Mouse (Mus musculus) CH12.LX (cell line): ENCODE measurements around the gene Ccdc148. TPM values are rescaled to one million over a fixed set of nuclear protein-coding genes. Genes with fewer than 3 reads are reported as not detected.

Source experiments
- DNase-seq: peaks from one replicate; pipeline ENCODE4 v3.0.0-alpha.2; 2013; ENCODE audit errors: extremely low read depth
- H3K27ac ChIP-seq: 2 replicates; pipeline ENCODE4 v1.5.1; 2012; ENCODE audit warnings: low read depth, mild to moderate bottlenecking, control low read depth, moderate library complexity; ENCODE audit not compliant: insufficient read depth
- H3K27me3 ChIP-seq: replicated peaks from 2 replicates; pipeline ENCODE3; 2012; ENCODE audit warnings: inconsistent platforms
- H3K36me3 ChIP-seq, 2 experiments: replicated peaks in 1 of 2; 2 replicates each; pipeline versions ENCODE3 to v1.6.1; 2012; ENCODE audit warnings: inconsistent platforms in 1 of 2, low read length in 1 of 2, mild to moderate bottlenecking in 1 of 2, mixed read lengths in 1 of 2, moderate library complexity in 1 of 2; ENCODE audit not compliant: control insufficient read depth in 1 of 2, insufficient read depth in 1 of 2
- H3K4me1 ChIP-seq, 2 experiments: 2 replicates each; pipeline ENCODE4 v1.6.1; 2012; ENCODE audit warnings: inconsistent platforms in 1 of 2, moderate library complexity in 1 of 2; ENCODE audit not compliant: insufficient read depth in 2 of 2, control insufficient read depth in 1 of 2
- H3K4me2 ChIP-seq: 2 replicates; pipeline ENCODE4 v1.6.1; 2012; ENCODE audit warnings: low read depth, mild to moderate bottlenecking, control low read depth; ENCODE audit not compliant: poor library complexity, insufficient read depth, severe bottlenecking
- H3K4me3 ChIP-seq, 3 experiments: fragments of 150-350 bp in 1 of 3; sonication (generic) in 1 of 3; replicated peaks in 1 of 3; 2 replicates each; pipeline versions ENCODE3 to v1.5.1; 2011 to 2012; ENCODE audit warnings: low read depth in 2 of 3, low read length in 2 of 3, mild to moderate bottlenecking in 2 of 3, moderate library complexity in 2 of 3, control low read depth in 1 of 3, improper control_type of control experiment in 1 of 3, inconsistent platforms in 1 of 3, mixed read lengths in 1 of 3; ENCODE audit not compliant: poor library complexity in 1 of 3
- H3K79me2 ChIP-seq: replicated peaks from 2 replicates; pipeline ENCODE4 v1.6.1; 2012; ENCODE audit warnings: mild to moderate bottlenecking, moderate library complexity; ENCODE audit not compliant: control insufficient read depth, poor library complexity, insufficient read depth, severe bottlenecking; ENCODE audit errors: extremely low read depth
- H3K9ac ChIP-seq: 2 replicates; pipeline ENCODE4 v1.6.1; 2012; ENCODE audit warnings: low read depth, mild to moderate bottlenecking, control low read depth, moderate library complexity; ENCODE audit not compliant: insufficient read depth
- H3K9me3 ChIP-seq: replicated peaks from 2 replicates; pipeline ENCODE3; 2012; ENCODE audit warnings: low read length, inconsistent platforms, mixed read lengths
- BHLHE40 ChIP-seq: IDR thresholded peaks from 2 replicates; pipeline ENCODE4 v1.6.1; 2011; ENCODE audit warnings: mild to moderate bottlenecking, low read depth, low read length, improper control_type of control experiment
- JUND ChIP-seq: conservative IDR thresholded peaks from 2 replicates; pipeline ENCODE4 v1.6.1; 2011; ENCODE audit warnings: low read depth, low read length, improper control_type of control experiment
- MAFK ChIP-seq: IDR thresholded peaks from 2 replicates; pipeline ENCODE4 v1.6.1; 2011; ENCODE audit warnings: low read length, improper control_type of control experiment; ENCODE audit not compliant: insufficient replicate concordance
- MAX ChIP-seq: IDR thresholded peaks from 2 replicates; pipeline ENCODE4 v1.6.1; 2011; ENCODE audit warnings: low read length, improper control_type of control experiment
- MXI1 ChIP-seq: IDR thresholded peaks from 2 replicates; pipeline ENCODE4 v1.6.1; 2011; ENCODE audit warnings: mild to moderate bottlenecking, low read depth, low read length, improper control_type of control experiment
- POLR2AphosphoS2 ChIP-seq: IDR thresholded peaks from 2 replicates; pipeline ENCODE4 v1.6.1; 2011; ENCODE audit warnings: low read depth, low read length, improper control_type of control experiment
- RAD21 ChIP-seq: IDR thresholded peaks from 2 replicates; pipeline ENCODE4 v1.6.1; 2011; ENCODE audit warnings: low read depth, mild to moderate bottlenecking, low read length, improper control_type of control experiment, moderate library complexity
- RCOR1 ChIP-seq: conservative IDR thresholded peaks from 2 replicates; pipeline ENCODE4 v1.6.1; 2012; ENCODE audit warnings: low read depth, mild to moderate bottlenecking, inconsistent platforms, low read length, improper control_type of control experiment
- SIN3A ChIP-seq: IDR thresholded peaks from 2 replicates; pipeline ENCODE4 v1.6.1; 2012; ENCODE audit warnings: low read length, improper control_type of control experiment, inconsistent platforms
- SMC3 ChIP-seq: IDR thresholded peaks from 2 replicates; pipeline ENCODE4 v1.6.1; 2011; ENCODE audit warnings: low read depth, low read length, improper control_type of control experiment
- USF2 ChIP-seq: conservative IDR thresholded peaks from 2 replicates; pipeline ENCODE4 v1.6.1; 2011; ENCODE audit warnings: low read depth, low read length, improper control_type of control experiment
- dilution Hi-C: fragments of 300-500 bp; cut with MboI; formaldehyde crosslinking; loops from 2 replicates; pipeline ENCODE4 v1.14.3; 2020; ENCODE audit warnings: low sequenced_read_pairs; ENCODE audit not compliant: extremely low pct_unique_long_range_greater_than_20kb, extremely low pct_ligation_motif_present
- in situ Hi-C: fragments of 300-500 bp; cut with MboI; formaldehyde crosslinking; loops from 3 replicates; pipeline ENCODE4 v1.14.3; 2019; ENCODE audit warnings: low sequenced_read_pairs, low pct_ligation_motif_present, low pct_unique_long_range_greater_than_20kb, mixed read lengths
- polyA plus RNA-seq: library from polyadenylated mRNA; unstranded; fragments of >175 nt; gene quantifications from 2 replicates; pipeline ENCODE4 v1.2.1, GENCODE M21; 2012; ENCODE audit warnings: low read depth; ENCODE audit not compliant: insufficient read length
- total RNA-seq, 2 experiments: library from RNA; depleted of rRNA; stranded (reverse); fragments of 300-350 nt in 1 of 2; fragments of >200 nt in 1 of 2; gene quantifications; 2 replicates each; pipeline ENCODE4 v1.2.3; 2012 to 2014

Ccdc148 gene
- total and polyA plus RNA-seq, 3 experiments, result not detected

- H3K79me2 ChIP-seq, result no peaks in the 10 kb centered on the region
- no peak for DNase-seq
- H3K27ac ChIP-seq, result no peak overlapping the region
- peaks cover 85% of the 10 kb centered on the region for H3K9me3 ChIP-seq
- no peaks in the 10 kb centered on the region for H3K36me3 ChIP-seq
- H3K4me3 ChIP-seq, result no peak overlapping the region
- H3K9ac ChIP-seq, result no peak overlapping the region
- dilution Hi-C loops, result no loop called here
- no peaks in the 10 kb centered on the region for H3K27me3 ChIP-seq
- H3K4me2 ChIP-seq, result no peak overlapping the region
- TF ChIP-seq POLR2AphosphoS2 (no peak), RCOR1 (no peak), SIN3A (no peak), MAFK (no peak), MAX (no peak), USF2 (no peak), RAD21 (no peak), MXI1 (no peak), JUND (no peak), SMC3 (no peak), BHLHE40 (no peak)
- TF ChIP-seq, all 38 proteins: peak for 0
- H3K4me1 ChIP-seq, result no peaks in the 10 kb centered on the region
- in situ Hi-C loops, result no loop called here
These were observed 386.6 kb downstream of the Ccdc148 start for GRCm38 (mm10) chr2:58773833-58774232.

Other genes with a start within 250 kb of the Ccdc148 start
- not detected in 2 replicates for gene Pkp4, start 167 bp upstream of the Ccdc148 start, total RNA-seq (2012; rRNA removed)
- not detected in 2 replicates for gene Pkp4, start 167 bp upstream of the Ccdc148 start, total RNA-seq (2014; rRNA removed)
- not detected in 2 replicates for gene Pkp4, start 167 bp upstream of the Ccdc148 start, polyA plus RNA-seq